Comparison of ENCODE assay signal across 8 mouse cellular contexts in the genomic region with DNA sequence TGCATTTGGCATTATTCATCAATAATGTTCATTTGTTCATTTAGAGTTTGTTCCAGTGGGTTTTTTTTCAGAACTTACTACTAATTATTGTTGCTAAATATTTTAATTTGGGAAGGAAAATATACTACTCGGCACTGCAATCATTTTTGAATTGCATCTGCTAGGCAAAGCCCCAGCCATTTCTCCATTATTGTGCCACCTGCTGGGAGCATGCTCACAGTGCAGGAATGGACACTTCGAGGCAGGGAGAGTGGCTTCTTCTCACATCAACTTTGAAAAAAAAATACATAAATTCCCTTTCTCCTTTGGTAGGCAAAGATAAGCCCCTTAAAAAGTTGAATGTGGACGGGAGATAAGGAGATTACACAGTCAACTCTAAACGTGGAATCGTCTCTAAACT.
DNase-seq lines count a peak whose midpoint lies in the region; ATAC-seq and TF ChIP-seq lines count a peak whose summit lies in the region.
"Had no signal": no experiment of that assay in that cellular context is flagged by ENCODE, and none has a peak within 500 bp of the region (broad histone marks: within the 10 kb centered on the region; RNA-seq: fewer than 3 reads in every experiment).

No protein-coding gene starts in this region.

- DNase-seq in kidney, adult 2 months = no peak
- DNase-seq in ES-E14 (ENCODE audit: low read depth, low spot score) = peak; percentile 6
- peak; percentile 41 for DNase-seq in adrenal gland, postnatal 10 days
- peak; percentile 18 for DNase-seq in layer of hippocampus, adult 9-10 months (ENCODE audit: low spot score)
- DNase-seq in right cerebral cortex, postnatal 25 days = peak; percentile 49
- DNase-seq in thymus, adult 18-20 months = no peak

- H3K9me3 ChIP-seq in kidney, embryonic 14.5 days (ENCODE audit: control insufficient read depth, low read length) = no peaks in the 10 kb centered on the region
- no peaks in the 10 kb centered on the region for H3K9me3 ChIP-seq in ES-E14 (ENCODE audit: control insufficient read depth, insufficient read depth, low read depth, low read length)
- H3K9me3 ChIP-seq: embryonic facial prominence, embryonic 13.5 days had no signal

- H3K27ac ChIP-seq in kidney, adult 2 months (ENCODE audit: insufficient read depth, low read depth, low read length) = no peak overlapping the region
- H3K27ac ChIP-seq in kidney, embryonic 14.5 days (ENCODE audit: low read depth, low read length) = no peak overlapping the region
- no peak overlapping the region for H3K27ac ChIP-seq in ES-E14 (ENCODE audit: insufficient read depth, low read depth, low read length, poor library complexity, severe bottlenecking)
- H3K27ac ChIP-seq: embryonic facial prominence, embryonic 13.5 days had no signal

- H3K4me2 ChIP-seq in kidney, embryonic 14.5 days (replicated peaks; ENCODE audit: low read depth, low read length) = no peak overlapping the region
- H3K4me2 ChIP-seq: embryonic facial prominence, embryonic 13.5 days had no signal

- no peak overlapping the region for H3K4me3 ChIP-seq in kidney, adult 2 months (ENCODE audit: insufficient read depth, low read depth, low read length)
- no peak overlapping the region for H3K4me3 ChIP-seq in kidney, embryonic 14.5 days (ENCODE audit: low read length)
- H3K4me3 ChIP-seq in ES-E14 (ENCODE audit: insufficient read depth in 1 of 2, low read depth in 1 of 2, low read length in 2 of 2, poor library complexity in 1 of 2, severe bottlenecking in 1 of 2) = no peak overlapping the region
- H3K4me3 ChIP-seq: embryonic facial prominence, embryonic 13.5 days had no signal

- H3K27me3 ChIP-seq in kidney, adult 2 months (replicated peaks; ENCODE audit: control insufficient read depth, insufficient read depth, low read length) = no peaks in the 10 kb centered on the region
- no peaks in the 10 kb centered on the region for H3K27me3 ChIP-seq in kidney, embryonic 14.5 days (ENCODE audit: control insufficient read depth, insufficient read depth, low read length)
- H3K27me3 ChIP-seq: embryonic facial prominence, embryonic 13.5 days had no signal

- peak; percentile 54 for TF ChIP-seq CTCF in kidney, adult 2 months (conservative IDR thresholded peaks at IDR 0.05; ENCODE audit: insufficient read depth, insufficient read length, low read depth, low read length)

- no peaks in the 10 kb centered on the region for H3K4me1 ChIP-seq in kidney, adult 2 months (ENCODE audit: control insufficient read depth, insufficient read depth, low read length)
- no peaks in the 10 kb centered on the region for H3K4me1 ChIP-seq in kidney, embryonic 14.5 days (ENCODE audit: control insufficient read depth, insufficient read depth, low read length)
- no peaks in the 10 kb centered on the region for H3K4me1 ChIP-seq in ES-E14 (ENCODE audit: control insufficient read depth in 2 of 2, insufficient read depth in 2 of 2, low read length in 2 of 2, poor library complexity in 1 of 2)
- H3K4me1 ChIP-seq: embryonic facial prominence, embryonic 13.5 days had no signal

- no peak overlapping the region for H3K9ac ChIP-seq in kidney, embryonic 14.5 days (ENCODE audit: low read depth, low read length)
- no peak overlapping the region for H3K9ac ChIP-seq in ES-E14 (ENCODE audit: insufficient read depth, low read depth, low read length, poor library complexity, severe bottlenecking)
- H3K9ac ChIP-seq: embryonic facial prominence, embryonic 13.5 days had no signal

- no peaks in the 10 kb centered on the region for H3K36me3 ChIP-seq in kidney, adult 2 months (ENCODE audit: control insufficient read depth, insufficient read depth, low read length)
- no peaks in the 10 kb centered on the region for H3K36me3 ChIP-seq in kidney, embryonic 14.5 days (ENCODE audit: control insufficient read depth, insufficient read depth, low read length)
- no peaks in the 10 kb centered on the region for H3K36me3 ChIP-seq in ES-E14 (ENCODE audit: control insufficient read depth, insufficient read depth, low read length, poor library complexity, severe bottlenecking)
- H3K36me3 ChIP-seq: embryonic facial prominence, embryonic 13.5 days had no signal

- no peak for ATAC-seq in kidney, embryonic 14.5 days (ENCODE audit: low FRiP score, low TSS enrichment)

- no peak for TF ChIP-seq POLR2A in kidney, adult 2 months (IDR thresholded peaks at IDR 0.05; ENCODE audit: low read depth, low read length)

- in situ Hi-C loops in ES-E14 (cut with MboI; ENCODE audit: low sequenced_read_pairs in 2 of 2, unreplicated experiment in 2 of 2) = no loop called here

- 63% methylated on average over 5 of the region's 5 CpGs for WGBS in kidney, adult 2 months
- 77% methylated on average over 5 of the region's 5 CpGs for WGBS in kidney, embryonic 14.5 days

TF ChIP-seq in ES-E14, 5 proteins besides CTCF, POLR2A, EP300 and RAD21:
- TF ChIP-seq ZNF384 (IDR thresholded peaks at IDR 0.05; ENCODE audit: low read depth, low read length) (peak; percentile 25; the same call in 1 of the 2 replicates), HCFC1 (IDR thresholded peaks at IDR 0.05; ENCODE audit: borderline replicate concordance, insufficient read depth, low read length) (no peak)

Comparison
In these comparisons a context has a peak if more than half of its experiments do, and no peak if none do; other contexts are left out.
1. DNase-seq: peak in ES-E14 (single experiment), adrenal gland, postnatal 10 days (single experiment), layer of hippocampus, adult 9-10 months (single experiment) and right cerebral cortex, postnatal 25 days (single experiment); none in kidney, adult 2 months (single experiment) and thymus, adult 18-20 months (0 of 2).